Mouse (Mus musculus) MEL (cell line): Measurements from ENCODE around the gene Tgm3.

ENCODE experiments used
- BHLHE40 ChIP-seq: IDR thresholded peaks from 2 replicates; pipeline ENCODE4 v1.6.1; 2012; ENCODE audit warnings: low read depth, mild to moderate bottlenecking, inconsistent platforms, low read length, improper control_type of control experiment, borderline replicate concordance
- CHD1 ChIP-seq: IDR thresholded peaks from 2 replicates; pipeline ENCODE4 v1.6.1; 2012; ENCODE audit warnings: low read depth, mild to moderate bottlenecking, inconsistent platforms, low read length, improper control_type of control experiment
- CTCF ChIP-seq, 3 experiments: IDR thresholded peaks in 2 of 3; conservative IDR thresholded peaks in 1 of 3; 2 replicates each; pipeline ENCODE4 v1.5.1; 2011 to 2012; ENCODE audit warnings: low read length in 3 of 3, low read depth in 2 of 3, mild to moderate bottlenecking in 2 of 3, improper control_type of control experiment in 1 of 3, inconsistent platforms in 1 of 3, mixed read lengths in 1 of 3, moderate library complexity in 1 of 3; ENCODE audit not compliant: control insufficient read depth in 1 of 3, insufficient read depth in 1 of 3, poor library complexity in 1 of 3, severe bottlenecking in 1 of 3
- E2F4 ChIP-seq: IDR thresholded peaks from 2 replicates; pipeline ENCODE4 v1.6.1; 2011; ENCODE audit warnings: low read depth, low read length, improper control_type of control experiment, borderline replicate concordance
- ELF1 ChIP-seq: IDR thresholded peaks from 2 replicates; pipeline ENCODE4 v1.6.1; 2014; ENCODE audit warnings: low read depth, mild to moderate bottlenecking, inconsistent platforms, low read length, improper control_type of control experiment, moderate library complexity
- EP300 ChIP-seq, 2 experiments: IDR thresholded peaks; 2 replicates each; pipeline ENCODE4 v1.6.1; 2011; ENCODE audit warnings: improper control_type of control experiment in 2 of 2, low read length in 2 of 2, low read depth in 1 of 2, mild to moderate bottlenecking in 1 of 2
- HCFC1 ChIP-seq: IDR thresholded peaks from 2 replicates; pipeline ENCODE4 v1.6.1; 2012; ENCODE audit warnings: low read depth, mild to moderate bottlenecking, inconsistent platforms, low read length, improper control_type of control experiment, moderate library complexity
- MAFK ChIP-seq: IDR thresholded peaks from 2 replicates; pipeline ENCODE4 v1.6.1; 2011; ENCODE audit warnings: low read depth, mild to moderate bottlenecking, low read length, improper control_type of control experiment, borderline replicate concordance
- NRF1 ChIP-seq: IDR thresholded peaks from 2 replicates; pipeline ENCODE4 v1.6.1; 2014; ENCODE audit warnings: low read depth, mild to moderate bottlenecking, inconsistent platforms, low read length, improper control_type of control experiment, moderate library complexity; ENCODE audit not compliant: poor library complexity, insufficient read depth, severe bottlenecking
- POLR2A ChIP-seq, 2 experiments: IDR thresholded peaks; 2 replicates each; pipeline ENCODE4 v1.6.1; 2011 to 2012; ENCODE audit warnings: low read length in 2 of 2, mild to moderate bottlenecking in 2 of 2, control low read depth in 1 of 2, improper control_type of control experiment in 1 of 2, low read depth in 1 of 2, moderate library complexity in 1 of 2; ENCODE audit not compliant: control insufficient read depth in 1 of 2, insufficient read depth in 1 of 2, poor library complexity in 1 of 2
- SIN3A ChIP-seq: IDR thresholded peaks from 2 replicates; pipeline ENCODE4 v1.6.1; 2012; ENCODE audit warnings: low read length, improper control_type of control experiment, inconsistent platforms
- SMC3 ChIP-seq: IDR thresholded peaks from 2 replicates; pipeline ENCODE4 v1.6.1; 2011; ENCODE audit warnings: low read depth, low read length, improper control_type of control experiment
- TCF12 ChIP-seq: IDR thresholded peaks from 2 replicates; pipeline ENCODE4 v1.6.1; 2014; ENCODE audit warnings: low read depth, mild to moderate bottlenecking, inconsistent platforms, low read length, improper control_type of control experiment, moderate library complexity
- ZNF384 ChIP-seq: IDR thresholded peaks from 2 replicates; pipeline ENCODE4 v1.6.1; 2012; ENCODE audit warnings: low read depth, mild to moderate bottlenecking, inconsistent platforms, low read length, improper control_type of control experiment

- no peak for TF ChIP-seq SIN3A
- TF ChIP-seq CTCF (IDR thresholded peaks at IDR 0.05 in 2 of 3, conservative IDR thresholded peaks at IDR 0.05 in 1 of 3; ENCODE audit: control insufficient read depth in 1 of 3, insufficient read depth in 1 of 3, low read depth in 2 of 3, low read length in 3 of 3, poor library complexity in 1 of 3, severe bottlenecking in 1 of 3) = no peak
- TF ChIP-seq ELF1 = no peak
- no peak for TF ChIP-seq E2F4
- no peak for TF ChIP-seq CHD1
- TF ChIP-seq POLR2A (IDR thresholded peaks at IDR 0.05; ENCODE audit: control insufficient read depth in 1 of 2, insufficient read depth in 1 of 2, low read depth in 1 of 2, low read length in 2 of 2, poor library complexity in 1 of 2) = no peak
- no peak for TF ChIP-seq SMC3
- TF ChIP-seq BHLHE40 = no peak
- TF ChIP-seq EP300 (IDR thresholded peaks at IDR 0.05; ENCODE audit: low read depth in 1 of 2, low read length in 2 of 2) = no peak
- TF ChIP-seq MAFK = no peak
- TF ChIP-seq TCF12 = no peak
- no peak for TF ChIP-seq ZNF384
- TF ChIP-seq HCFC1 = no peak
- TF ChIP-seq NRF1 = no peak
Observed at GRCm38 (mm10) chr2:130040190-130040886, 28.2 kb downstream of the Tgm3 start.
